In the genomic region with DNA sequence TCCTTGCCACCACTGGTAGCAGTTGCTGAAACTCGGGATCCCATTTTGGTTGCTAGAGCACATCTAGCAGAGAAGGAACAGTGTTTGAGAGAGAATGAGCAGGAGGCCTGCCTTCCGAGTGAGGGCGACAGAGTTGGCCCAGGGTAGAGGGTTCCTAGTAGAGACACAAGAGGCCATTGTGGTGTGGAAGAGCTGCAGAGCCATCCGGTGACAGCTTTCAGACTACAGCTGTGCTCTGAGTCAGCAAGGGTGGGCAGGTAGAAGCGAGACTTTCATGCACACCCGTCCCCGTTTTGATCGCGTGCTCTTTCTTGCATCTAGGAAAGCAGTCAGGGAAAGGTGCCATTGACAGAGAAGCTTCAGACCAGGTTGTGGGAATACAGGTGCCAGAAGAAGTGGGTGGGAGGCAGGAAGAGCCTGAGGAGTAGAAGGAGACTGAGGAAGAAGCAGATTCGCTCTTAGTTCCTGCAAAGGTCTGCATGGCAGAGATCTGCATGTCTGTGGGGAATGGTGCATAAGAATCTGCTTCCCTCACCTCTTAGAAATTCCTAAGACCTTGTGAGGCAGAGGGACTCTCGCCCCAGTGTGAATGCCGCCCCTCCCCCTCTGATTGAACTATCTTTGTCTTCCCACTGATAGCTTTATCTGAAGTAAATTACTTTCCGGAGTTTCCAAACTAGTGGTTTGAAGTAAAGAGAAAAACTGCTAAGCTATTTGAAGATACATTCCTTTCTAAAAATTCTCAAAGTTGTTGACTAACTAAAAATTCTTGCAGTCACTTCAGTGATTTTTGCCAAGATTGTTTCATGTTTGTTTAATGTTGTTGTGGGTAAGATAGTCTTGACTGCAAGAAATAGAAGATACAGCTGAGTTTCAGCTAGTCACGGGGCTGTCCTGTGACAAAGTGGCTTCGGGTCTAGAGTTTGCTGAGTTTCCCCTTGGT, we compare ENCODE assay signal across 7 mouse cellular contexts. TPM values are rescaled to one million over a fixed set of nuclear protein-coding genes. Genes with fewer than 3 reads are reported as not detected.
A peak's percentile ranks its signal among the peaks of the same experiment; 100 is the strongest.
DNase-seq lines count a peak whose midpoint lies in the region; ATAC-seq and TF ChIP-seq lines count a peak whose summit lies in the region.

No protein-coding gene starts in this region.

- no peaks in the 10 kb centered on the region for H3K9me3 ChIP-seq in lung, postnatal 0 days (ENCODE audit: low read length)

- H3K27ac ChIP-seq in lung, postnatal 0 days (ENCODE audit: low read length): peak overlapping the region; percentile 64
- peak overlapping the region; percentile 88 for H3K27ac ChIP-seq in bone marrow macrophage, adult 2 months (ENCODE audit: insufficient read depth, low read depth, low read length)

- TF ChIP-seq EP300 in lung, postnatal 0 days (IDR thresholded peaks at IDR 0.05): no peak

- WGBS in lung, postnatal 0 days: 15% methylated on average over 15 of the region's 15 CpGs
- 16% methylated on average over 15 of the region's 15 CpGs for WGBS in lung, adult 2 months

- peaks cover 31% of the 10 kb centered on the region for H3K4me1 ChIP-seq in lung, postnatal 0 days (ENCODE audit: insufficient read depth, low read depth, low read length)
- H3K4me1 ChIP-seq in lung, adult 2 months (ENCODE audit: control insufficient read depth, insufficient read depth, low read length): peaks cover 52% of the 10 kb centered on the region
- peaks cover 57% of the 10 kb centered on the region for H3K4me1 ChIP-seq in bone marrow macrophage, adult 2 months (ENCODE audit: control insufficient read depth, insufficient read depth, low read length)

- H3K27me3 ChIP-seq in lung, postnatal 0 days (replicated peaks; ENCODE audit: insufficient read depth, low read length): no peaks in the 10 kb centered on the region

- no peak for TF ChIP-seq POLR2A in lung, adult 2 months (IDR thresholded peaks at IDR 0.05; ENCODE audit: borderline replicate concordance, extremely low read depth, low read depth, low read length)
- TF ChIP-seq POLR2A in bone marrow macrophage, adult 2 months (IDR thresholded peaks at IDR 0.05; ENCODE audit: borderline replicate concordance, low read depth, low read length): no peak

- H3K36me3 ChIP-seq in lung, postnatal 0 days (ENCODE audit: insufficient read depth, low read length): no peaks in the 10 kb centered on the region

- peak; percentile 63 for DNase-seq in lung, postnatal 0 days (ENCODE audit: low spot score)
- DNase-seq in lung, adult 2 months: no peak
- peak; percentile 44 for DNase-seq in heart, postnatal 4 days
- DNase-seq in embryo, embryonic 10.5 days (ENCODE audit: low spot score): no peak
- no peak for DNase-seq in gastrocnemius, postnatal 10 days

- H3K9ac ChIP-seq in lung, postnatal 0 days (replicated peaks; ENCODE audit: low read depth): no peak overlapping the region

- peak; percentile 32 for TF ChIP-seq CTCF in lung, postnatal 0 days (IDR thresholded peaks at IDR 0.05)
- TF ChIP-seq CTCF in lung, adult 2 months (IDR thresholded peaks at IDR 0.05; ENCODE audit: insufficient read depth, low read length): no peak
- no peak for TF ChIP-seq CTCF in bone marrow macrophage, adult 2 months (IDR thresholded peaks at IDR 0.05; ENCODE audit: low read depth, low read length)

- H3K4me2 ChIP-seq in lung, postnatal 0 days (replicated peaks; ENCODE audit: low read depth, low read length): peak overlapping the region; percentile 37

- H3K4me3 ChIP-seq in lung, postnatal 0 days (ENCODE audit: low read depth, low read length): no peak overlapping the region
- H3K4me3 ChIP-seq in lung, adult 2 months (replicated peaks; ENCODE audit: extremely low read depth, low read depth, low read length): no peak overlapping the region
- H3K4me3 ChIP-seq in bone marrow macrophage, adult 2 months (ENCODE audit: insufficient read depth, low read length): peak overlapping the region; percentile 30

- peak; percentile 27; the same call in 1 of the 2 replicates for ATAC-seq in lung, postnatal 0 days
- peak; percentile 60 for ATAC-seq in megakaryocyte-erythroid progenitor cell, adult 5-6 weeks (replicated peaks; ENCODE audit: low FRiP score, low TSS enrichment, poor library complexity, severe bottlenecking)

RNA-seq across cellular contexts. Expression of a gene that starts 23.0 kb away (rescaled TPM):
- polyA plus RNA-seq in lung, postnatal 0 days (2015; fragmentation: Nextera tagmentation; extraction: Ambion mirVana): 21.2 and 21.5 TPM in 2 replicates
- polyA plus RNA-seq in lung, adult 2 months (2012; rRNA removed): 80.4 and 94.7 TPM in 2 replicates
- 54.5 and 62.5 TPM in 2 replicates for polyA plus RNA-seq in bone marrow macrophage, adult 2 months (2012; ENCODE audit: insufficient read depth, insufficient read length, missing spikeins)
- total RNA-seq in heart, postnatal 4 days (2021): 100 to 1,000 TPM; 207 to 231 TPM
- 20.4 and 29.0 TPM in 2 replicates for total RNA-seq in megakaryocyte-erythroid progenitor cell, adult 5-6 weeks (2014; fragmentation: Nextera tagmentation)
- total RNA-seq in megakaryocyte-erythroid progenitor cell, adult 5-6 weeks (2017): 29.6 and 49.0 TPM in 2 replicates
- total RNA-seq in gastrocnemius, postnatal 10 days (2021): 100 to 1,000 TPM in 1 of 2 experiments, 10 to 100 TPM in 1; 87.8 to 121 TPM

Comparison
In these comparisons a context has a peak if more than half of its experiments do, and no peak if none do; other contexts are left out.
1. DNase-seq: peak in lung, postnatal 0 days (single experiment) and heart, postnatal 4 days (single experiment); none in lung, adult 2 months (single experiment), embryo, embryonic 10.5 days (single experiment) and gastrocnemius, postnatal 10 days (single experiment).